Mouse (Mus musculus): ENCODE data around the gene Phf6.
A peak's percentile ranks its signal among the peaks of the same experiment; 100 is the strongest.
"Not testable (repeated sequence)": the region's sequence is repeated elsewhere in the genome, so short reads cannot be mapped to it uniquely, and the experiment has no call there.

Gene Phf6

DNA sequence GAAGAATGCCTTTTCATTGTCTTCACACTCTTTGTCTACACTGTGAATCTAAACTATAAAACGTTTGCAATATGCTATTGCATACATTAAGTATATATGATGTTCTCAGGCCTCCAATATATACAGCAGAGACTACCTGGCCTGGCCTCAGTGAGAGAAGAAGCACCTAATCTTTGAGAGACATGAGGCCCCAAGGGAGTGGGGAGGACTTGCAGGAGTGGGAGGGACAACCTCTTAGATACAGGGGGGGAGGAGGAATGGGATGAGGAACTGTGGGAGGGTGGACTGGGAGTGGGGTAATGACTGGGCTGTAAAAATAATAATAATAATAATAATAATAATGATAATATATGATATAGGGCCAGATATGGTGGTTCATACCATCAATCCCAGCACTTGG lies 66.5 kb downstream of the Phf6 start:
- DNase-seq (ENCODE audit: low spot score in 2 of 2), result no peak

GRCm38 (mm10) chrX:52981378-52981777 lies 69.3 kb downstream of the Phf6 start:
- no peak for DNase-seq (ENCODE audit: low spot score in 2 of 2)

DNA sequence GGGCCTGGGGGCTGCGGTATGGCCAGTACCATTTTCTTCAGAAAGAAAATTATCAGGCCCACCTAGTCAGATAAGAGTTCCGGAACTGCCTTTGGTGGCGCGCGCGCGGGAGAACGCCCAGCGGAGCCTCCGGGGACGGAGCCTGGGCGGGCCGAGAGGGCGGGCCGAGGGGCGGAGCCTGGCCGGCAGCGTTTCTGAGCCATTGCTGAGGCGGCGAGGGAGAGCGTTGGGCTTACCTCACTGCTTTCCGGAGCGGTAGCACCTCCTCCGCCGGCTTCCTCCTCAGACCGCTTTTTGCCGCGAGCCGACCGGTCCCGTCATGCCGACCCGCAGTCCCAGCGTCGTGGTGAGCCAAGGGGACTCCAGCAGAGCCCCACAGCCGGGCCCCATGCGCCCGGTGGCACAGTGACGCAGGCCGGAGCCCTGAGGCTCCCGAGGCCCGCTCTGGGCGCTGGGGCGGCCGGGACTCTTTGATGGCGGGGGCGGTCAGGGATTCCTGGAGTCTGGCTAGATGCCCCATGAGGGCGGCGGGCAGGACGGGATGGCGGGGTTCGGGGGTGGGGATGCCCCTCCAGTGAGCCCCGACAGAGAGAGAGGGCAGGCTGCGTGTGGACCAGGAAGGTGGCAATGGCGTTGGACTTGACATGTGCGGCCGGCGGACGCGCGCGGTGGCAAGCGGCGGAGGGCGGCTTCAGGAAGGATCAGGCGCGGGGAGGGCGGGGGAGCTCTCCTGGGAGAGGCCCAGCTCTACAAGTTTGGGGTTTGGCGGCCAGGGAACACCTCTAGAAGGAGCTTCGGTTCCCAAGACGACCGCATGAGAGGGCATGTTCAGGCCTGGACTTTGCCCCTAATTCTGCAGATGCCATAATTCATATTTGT lies 76.1 kb downstream of the Phf6 start, which contains the start of gene Hprt:
TSS of gene Hprt (plus strand) at position 233 of the 879 bp plus-strand sequence.
- DNase-seq (ENCODE audit: low spot score in 2 of 2), result peak; percentile 89 to 90

DNA sequence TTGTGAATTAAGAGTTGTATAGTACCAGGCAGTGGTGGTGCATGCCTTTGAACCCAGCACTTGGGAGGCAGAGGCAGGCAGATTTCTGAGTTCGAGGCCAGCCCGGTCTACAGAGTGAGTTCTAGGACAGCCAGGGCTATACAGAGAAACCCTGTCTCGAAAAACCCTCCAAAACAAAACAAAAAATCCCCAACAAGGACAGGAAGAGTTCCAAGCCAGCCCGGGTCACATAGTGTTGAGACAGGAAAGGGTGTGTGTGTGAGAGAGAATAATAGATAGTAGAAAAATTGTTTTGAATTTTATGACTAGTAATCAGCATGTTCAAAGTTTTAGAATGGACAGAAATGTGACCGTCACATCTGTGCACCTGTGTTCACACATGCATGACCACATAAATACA lies 82.7 kb downstream of the Phf6 start:
- not testable (repeated sequence) for DNase-seq (ENCODE audit: low spot score in 2 of 2)

DNA sequence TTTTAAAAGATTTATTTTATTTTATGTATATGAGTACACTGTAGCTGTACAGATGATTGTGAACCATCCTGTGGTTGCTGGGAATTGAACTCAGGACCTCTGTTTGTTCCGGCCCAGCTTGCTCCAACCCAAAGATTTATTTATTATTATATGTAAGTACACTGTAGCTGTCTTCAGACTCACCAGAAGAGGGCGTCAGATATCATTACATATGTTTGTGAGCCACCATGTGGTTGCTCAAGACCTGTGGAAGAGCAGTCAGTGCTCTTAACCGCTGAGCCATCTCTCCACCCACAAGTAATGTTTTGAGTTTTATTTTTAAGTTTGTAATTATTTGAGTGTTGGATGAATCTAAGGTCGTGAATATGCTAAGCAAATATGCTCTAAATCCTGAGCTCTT lies 92.8 kb downstream of the Phf6 start:
- DNase-seq (ENCODE audit: low spot score in 2 of 2), result not testable (repeated sequence)

DNA sequence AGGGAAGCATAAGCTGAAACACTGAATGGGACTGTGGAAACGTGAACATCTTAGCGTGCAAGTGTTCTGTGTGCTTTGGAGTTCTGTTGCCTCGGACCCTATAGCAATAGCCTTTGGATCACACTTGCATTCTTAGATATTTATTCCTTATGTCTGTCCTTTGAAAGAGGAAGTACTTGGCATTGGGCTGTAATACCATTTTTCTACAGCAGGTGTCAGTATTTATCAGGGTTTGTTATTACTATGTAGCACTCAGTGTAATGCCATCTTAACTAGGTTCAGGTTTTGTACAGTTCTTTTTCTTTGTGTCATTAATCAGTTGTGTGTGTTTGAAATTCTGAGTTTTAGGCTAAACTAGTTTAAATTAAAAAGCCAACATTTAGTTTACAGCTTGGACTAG lies 94.0 kb downstream of the Phf6 start:
- no peak for DNase-seq (ENCODE audit: low spot score in 2 of 2)
